Mouse (Mus musculus) heart, postnatal 10 days (tissue): ENCODE data around the gene Mgat5. TPM values are rescaled to one million over a fixed set of nuclear protein-coding genes. Genes with fewer than 3 reads are reported as not detected.

Experiments used
- DNase-seq, 2 experiments: peaks; one replicate each; pipeline ENCODE4 v3.0.0; 2021
- intact Hi-C: fragments of 180-260 bp; cut with DNase I; formaldehyde crosslinking; loops from one replicate; pipeline ENCODE4 v1.15.1; 2025
- total RNA-seq, 2 experiments: library from RNA; stranded (reverse); gene quantifications; 2 replicates each; pipeline ENCODE4 v1.2.3; 2021

Mgat5 gene
- total RNA-seq, 2 experiments from 2014 or later = 17.0 to 18.9 TPM

DNA sequence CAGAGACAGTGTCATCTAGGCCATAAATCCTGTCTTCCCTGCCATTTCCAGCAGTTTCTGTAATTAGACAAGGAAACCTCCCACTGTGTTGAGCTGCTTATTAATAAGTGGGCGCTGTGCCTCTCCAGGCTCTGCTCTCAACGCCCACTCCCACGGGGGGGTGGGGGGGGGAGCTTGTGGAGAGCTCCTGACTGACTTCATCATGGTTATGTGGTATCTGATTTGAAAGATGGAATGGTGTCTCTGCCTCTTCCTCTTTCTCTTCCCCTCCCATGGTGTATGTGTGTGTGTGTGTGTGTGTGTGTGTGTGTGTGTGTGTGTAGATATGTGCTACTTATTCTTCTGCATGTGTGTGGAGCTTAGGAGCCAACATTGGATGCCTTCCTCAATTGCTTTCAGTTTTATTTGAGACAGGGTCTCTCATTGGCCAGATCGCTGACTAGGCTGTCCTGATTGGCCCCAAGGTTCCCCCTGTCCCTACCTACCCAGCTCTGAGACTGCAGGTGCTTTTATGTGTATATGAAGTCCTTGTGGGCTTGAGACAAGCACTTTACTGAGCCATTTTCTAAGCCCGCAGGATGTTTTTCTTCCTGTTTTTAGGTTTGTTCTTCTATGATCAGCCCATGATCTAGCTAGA is 117.5 kb downstream of the Mgat5 start:
- intact Hi-C loops = no loop called here
- DNase-seq = no peak

DNA sequence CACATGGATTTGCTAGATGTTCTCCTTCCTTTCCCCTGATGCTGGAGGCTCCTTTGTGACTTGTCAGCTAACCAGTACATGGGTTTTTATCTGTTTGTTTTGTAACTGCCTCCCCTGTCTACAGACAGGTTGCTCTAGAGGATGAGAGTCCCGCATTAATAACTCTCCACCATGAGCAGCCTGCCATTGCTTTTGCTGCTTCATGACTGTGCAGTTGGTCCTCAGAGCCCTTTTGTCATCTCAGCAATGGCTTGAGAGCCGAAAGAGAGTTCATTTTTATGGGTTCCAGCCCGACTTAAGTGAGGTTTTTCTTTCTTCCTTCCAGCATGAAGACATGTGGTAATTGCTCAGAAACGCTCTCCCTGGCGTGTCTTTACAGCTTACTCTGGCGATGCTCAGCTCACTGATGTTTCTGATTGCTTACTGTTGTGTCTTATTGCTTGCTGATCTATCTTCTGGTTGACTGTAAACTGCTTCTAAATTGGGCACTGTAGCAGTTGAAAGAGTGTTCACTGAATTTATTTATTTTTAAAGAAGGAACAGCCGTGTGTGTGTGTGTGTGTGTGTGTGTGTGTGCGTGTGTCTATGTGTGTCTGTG is 120.9 kb downstream of the Mgat5 start:
- intact Hi-C loops = no loop called here
- DNase-seq = no peak

DNA sequence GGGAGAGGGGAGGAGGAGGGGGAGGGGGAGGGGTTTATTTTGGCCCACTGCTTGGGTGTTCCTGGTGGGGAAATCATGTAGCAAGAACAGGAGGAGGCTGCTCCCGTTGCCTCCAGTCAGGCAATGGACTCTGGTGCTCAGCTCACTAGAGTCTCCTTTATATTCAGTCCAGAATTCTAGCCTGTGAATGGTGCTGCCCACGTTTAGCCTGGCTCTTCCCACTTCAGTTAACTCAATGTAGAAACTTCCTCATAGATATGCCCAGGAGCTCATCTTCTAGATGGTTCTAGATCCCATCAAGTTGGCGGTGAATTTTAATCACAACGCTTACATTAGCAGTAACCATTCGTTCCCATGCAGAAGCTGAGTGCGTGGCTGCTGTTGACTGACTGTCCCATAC is 123.0 kb downstream of the Mgat5 start:
- intact Hi-C loops = no loop called here
- no peak for DNase-seq

DNA sequence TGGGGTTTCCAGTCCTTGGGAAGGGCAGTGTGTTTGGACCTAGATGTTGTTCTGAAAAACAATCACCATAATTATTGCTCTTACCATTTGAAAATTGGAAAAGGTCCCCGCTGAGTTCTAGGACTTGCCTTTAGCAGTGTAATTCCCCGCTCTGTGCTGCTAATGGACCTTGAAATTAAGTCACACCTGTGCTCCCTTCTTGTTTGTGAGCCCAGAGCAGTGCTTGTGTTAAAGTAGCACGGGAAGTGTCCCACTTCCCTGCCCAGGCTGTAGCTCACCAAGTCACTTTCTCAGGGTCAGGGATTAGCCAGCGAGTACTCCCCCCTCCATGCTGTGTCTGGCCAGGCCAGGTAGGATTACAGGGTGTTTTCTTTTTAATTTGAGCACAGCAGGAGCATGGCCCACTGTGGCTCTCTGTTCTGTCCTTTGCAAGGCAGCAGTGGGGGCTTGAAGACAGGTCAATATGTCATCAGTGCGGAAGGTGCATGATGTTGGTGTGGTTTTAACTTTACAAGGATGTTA is 123.6 kb downstream of the Mgat5 start:
- intact Hi-C loops = no loop called here
- no peak for DNase-seq

GRCm38 (mm10) chr1:127329810-127330209 is 125.0 kb downstream of the Mgat5 start:
- DNase-seq = peak; percentile 68 to 82
- intact Hi-C loops = no loop called here

DNA sequence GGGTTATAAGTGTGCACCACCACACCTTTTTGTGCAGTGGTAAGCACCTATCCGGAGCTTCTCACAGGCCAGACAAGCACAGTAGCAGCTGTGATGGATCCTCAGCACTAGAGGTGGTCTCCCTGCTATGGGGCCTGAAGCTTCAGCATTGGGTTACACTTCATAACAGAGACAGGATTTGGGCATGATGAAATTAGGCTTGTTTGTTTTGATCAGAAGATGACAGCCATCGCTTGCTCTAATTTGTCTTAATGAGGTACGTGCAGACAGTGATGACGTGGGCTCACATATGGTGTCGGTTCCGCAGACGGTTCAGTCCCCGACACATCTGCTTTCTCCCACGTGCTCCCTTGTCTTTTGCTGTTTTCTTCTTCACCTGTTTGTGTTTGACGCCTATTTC is 132.9 kb downstream of the Mgat5 start:
- intact Hi-C loops = no loop called here
- DNase-seq = no peak

DNA sequence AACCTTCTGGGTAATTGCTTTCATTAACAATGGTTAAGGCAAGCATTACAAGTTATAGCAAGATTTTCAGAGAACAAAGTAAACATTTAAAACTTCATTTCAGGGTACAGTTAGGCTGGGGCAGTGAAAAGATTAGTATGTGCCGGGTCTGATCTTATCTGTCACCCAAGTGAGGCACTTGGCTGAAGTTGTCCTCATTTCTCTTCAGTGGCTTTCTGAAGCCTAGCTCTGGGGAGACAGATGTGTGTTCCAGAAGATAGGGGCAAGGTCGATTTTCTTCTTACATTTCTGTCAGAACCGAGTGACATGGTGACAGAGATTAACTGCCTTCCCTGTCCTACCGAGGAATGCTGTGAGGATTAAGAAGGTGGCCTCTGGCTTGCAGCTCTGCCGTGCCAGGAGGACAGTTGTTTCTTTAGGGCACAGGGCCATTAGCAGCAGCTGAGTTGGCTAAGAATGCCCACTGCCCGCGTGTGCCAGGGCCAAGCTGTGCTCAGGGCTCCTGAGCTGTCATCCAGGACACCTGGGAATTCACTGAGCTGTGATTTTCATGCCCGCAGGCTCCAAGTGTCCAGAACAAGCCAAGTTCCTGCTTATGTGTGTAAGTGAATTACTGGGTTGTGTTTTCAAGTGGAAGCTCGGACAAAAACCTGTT is 134.1 kb downstream of the Mgat5 start:
- intact Hi-C loops = no loop called here
- DNase-seq = peak; percentile 53 to 65

DNA sequence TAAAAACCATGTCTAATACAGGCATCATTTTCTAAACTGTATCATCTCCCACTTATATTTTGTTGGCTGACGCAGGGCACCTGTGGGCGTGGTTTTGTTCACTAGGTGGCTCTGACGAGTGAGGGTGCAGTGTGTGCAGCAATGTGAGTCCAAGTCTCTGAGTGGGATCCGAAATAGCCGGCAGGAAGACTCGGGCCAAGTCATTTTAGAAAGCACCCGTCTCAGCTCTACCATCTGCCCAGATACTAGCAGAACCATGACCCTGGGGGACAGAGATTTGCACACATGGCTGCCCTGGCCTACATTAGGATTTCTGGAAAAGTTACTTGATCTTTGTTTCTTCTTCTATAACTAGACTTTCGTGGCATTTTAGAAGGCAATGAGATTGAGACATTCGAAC is 135.5 kb downstream of the Mgat5 start:
- intact Hi-C loops = loop anchor here (10.0 kb wide), 1 partner anchor 135 kb away; the partner anchor contains the start of gene Mgat5
- no peak for DNase-seq

GRCm38 (mm10) chr1:127344913-127345312 is 140.1 kb downstream of the Mgat5 start:
- intact Hi-C loops = loop anchor here (10.0 kb wide), 1 partner anchor 140 kb away; the partner anchor contains the start of gene Mgat5
- DNase-seq = no peak

DNA sequence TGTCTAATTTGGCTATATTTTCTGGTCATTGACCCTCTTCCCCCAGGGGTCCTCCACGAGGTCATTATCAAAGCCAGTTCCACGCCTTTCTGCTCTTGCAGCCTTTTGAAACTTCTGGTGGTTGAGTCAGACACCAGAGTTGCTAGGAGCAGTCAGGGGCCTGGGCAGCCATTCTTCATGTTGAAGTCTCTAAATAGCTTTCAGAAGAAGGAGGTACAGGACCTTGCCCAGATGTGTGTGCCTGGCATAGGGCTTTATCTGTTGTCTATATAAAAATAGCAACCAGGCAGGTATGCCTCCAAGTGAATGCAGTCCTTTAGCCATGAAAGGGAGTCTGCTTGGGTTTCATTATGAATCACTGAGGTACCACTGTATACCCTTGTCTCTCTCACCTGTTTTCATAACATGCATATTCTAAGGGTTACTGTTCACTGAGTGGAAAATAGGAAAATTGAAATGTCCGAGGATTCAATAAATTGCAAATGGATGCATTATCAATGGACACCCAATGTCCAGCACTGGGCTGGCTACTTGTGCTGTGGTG is 141.9 kb downstream of the Mgat5 start:
- intact Hi-C loops = loop anchor here (10.0 kb wide), 1 partner anchor 142 kb away; the partner anchor contains the start of gene Mgat5
- DNase-seq = peak; percentile 37 to 41

DNA sequence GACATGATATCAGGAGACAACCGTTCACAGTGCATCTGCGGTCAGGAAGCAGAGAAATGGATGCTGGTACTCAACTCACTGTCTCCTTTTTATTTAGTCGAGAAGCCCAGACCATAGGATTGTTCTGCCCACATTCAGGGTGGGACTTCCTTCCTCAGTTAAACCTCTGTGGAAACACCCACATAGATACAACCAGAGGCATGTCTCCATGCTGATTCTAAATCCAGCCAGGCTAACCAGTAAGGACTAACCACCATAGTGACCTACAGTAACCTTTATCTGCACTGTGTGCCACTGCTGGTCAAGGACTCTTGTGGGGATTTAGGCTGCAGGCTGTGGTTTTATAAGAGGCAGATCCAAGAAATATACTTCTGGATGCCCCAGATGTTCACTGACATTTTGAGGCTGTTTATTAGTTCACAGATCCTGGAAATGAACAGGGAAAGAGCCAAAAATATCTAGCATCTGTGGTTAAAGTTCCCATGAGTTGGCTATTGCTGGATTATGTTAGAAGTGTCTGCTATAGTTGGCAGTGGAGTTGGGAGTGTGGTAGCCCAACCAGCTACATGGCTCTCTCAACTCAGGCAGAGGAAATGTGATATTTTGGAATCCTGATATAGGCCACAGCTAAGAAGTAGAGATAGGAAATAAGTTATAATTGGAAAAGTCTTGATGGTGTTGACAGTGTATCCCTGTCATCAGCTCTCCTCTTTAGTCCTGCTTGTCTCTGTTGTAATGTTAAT is 143.2 kb downstream of the Mgat5 start:
- intact Hi-C loops = loop anchor here (10.0 kb wide), 1 partner anchor 143 kb away; the partner anchor contains the start of gene Mgat5
- peak; percentile 38 to 44 for DNase-seq

- peak; percentile 61 to 74 for DNase-seq
- intact Hi-C loops = loop anchor here (10.0 kb wide), 1 partner anchor 144 kb away; the partner anchor contains the start of gene Mgat5
Measured at GRCm38 (mm10) chr1:127348642-127349341, 144.0 kb downstream of the Mgat5 start.

DNA sequence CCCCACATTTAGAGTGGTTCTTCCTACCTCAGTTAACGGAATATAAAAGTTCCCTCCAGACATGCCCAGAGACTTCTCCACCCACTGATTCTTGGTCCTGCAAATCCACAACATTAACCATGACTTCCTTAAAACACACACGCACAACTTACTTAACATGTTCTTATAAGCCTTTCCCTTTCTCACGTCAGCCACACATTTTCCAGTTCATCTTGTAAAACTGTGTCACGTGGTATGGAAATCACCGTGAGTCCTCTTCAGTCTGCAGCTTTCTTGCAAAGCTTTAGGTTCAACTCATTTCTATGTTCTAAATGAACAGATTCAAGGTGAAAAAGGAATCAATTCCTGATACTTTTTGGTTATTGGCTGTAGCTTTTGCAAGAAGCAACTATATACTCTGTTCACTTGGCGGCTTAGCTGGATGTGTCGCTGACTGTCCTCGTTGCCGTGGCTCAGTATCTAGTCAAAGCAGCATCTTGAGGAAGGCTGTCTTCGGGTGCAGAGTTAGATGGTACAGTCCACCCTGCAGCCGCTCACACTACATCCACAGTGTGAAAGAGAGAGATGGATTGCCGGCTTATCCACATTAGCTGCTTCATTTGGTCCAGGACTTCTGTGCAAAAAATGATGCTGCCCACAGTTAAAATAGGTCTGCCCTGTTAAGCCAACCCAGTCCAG is 146.7 kb downstream of the Mgat5 start:
- intact Hi-C loops = no loop called here
- DNase-seq = no peak

- intact Hi-C loops = no loop called here
- peak; percentile 72 to 81 for DNase-seq
Measured at GRCm38 (mm10) chr1:127352131-127352793, 147.4 kb downstream of the Mgat5 start.

- DNase-seq = peak in 1 of 2 experiments; percentile 47
- intact Hi-C loops = no loop called here
Measured at GRCm38 (mm10) chr1:127353408-127353807, 148.6 kb downstream of the Mgat5 start.

DNA sequence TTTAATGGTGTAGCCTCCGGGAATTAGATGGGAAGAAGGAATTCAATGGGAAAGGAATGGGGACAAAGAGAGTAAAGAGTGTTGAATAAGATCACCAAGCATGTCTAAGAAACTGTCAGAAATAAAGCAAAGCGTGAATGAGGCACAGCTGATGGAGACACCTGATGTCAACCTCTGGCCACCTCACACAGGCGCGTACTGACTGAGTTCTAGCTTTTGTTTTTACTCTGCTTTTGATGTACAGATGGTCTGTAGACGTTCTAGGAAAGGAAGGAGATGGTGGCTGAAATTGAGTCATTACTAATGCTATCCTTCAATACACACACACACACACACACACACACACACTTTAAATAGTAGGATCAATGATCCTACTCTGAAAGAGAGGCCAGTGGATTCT is 149.3 kb downstream of the Mgat5 start:
- DNase-seq = no peak
- intact Hi-C loops = no loop called here

DNA sequence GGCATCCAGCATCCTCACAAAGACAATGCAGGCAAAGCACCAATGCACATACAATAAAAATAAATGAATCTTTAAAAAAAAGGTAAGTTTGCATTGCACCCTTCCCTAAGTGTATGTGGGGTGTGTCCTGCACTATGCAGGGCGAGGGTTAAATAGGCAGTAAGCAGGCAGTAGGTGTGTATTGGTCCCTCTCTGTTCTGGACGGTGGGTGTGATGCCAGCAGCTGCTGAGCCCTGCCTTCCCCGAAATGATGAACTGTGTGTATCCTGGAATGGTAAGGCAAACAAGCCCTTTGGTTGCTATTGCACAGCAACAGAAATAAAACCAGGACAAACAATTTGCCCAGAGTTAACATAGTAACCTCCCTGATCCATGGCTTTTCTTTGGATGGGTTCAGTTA is 150.2 kb downstream of the Mgat5 start:
- intact Hi-C loops = no loop called here
- DNase-seq = no peak

DNA sequence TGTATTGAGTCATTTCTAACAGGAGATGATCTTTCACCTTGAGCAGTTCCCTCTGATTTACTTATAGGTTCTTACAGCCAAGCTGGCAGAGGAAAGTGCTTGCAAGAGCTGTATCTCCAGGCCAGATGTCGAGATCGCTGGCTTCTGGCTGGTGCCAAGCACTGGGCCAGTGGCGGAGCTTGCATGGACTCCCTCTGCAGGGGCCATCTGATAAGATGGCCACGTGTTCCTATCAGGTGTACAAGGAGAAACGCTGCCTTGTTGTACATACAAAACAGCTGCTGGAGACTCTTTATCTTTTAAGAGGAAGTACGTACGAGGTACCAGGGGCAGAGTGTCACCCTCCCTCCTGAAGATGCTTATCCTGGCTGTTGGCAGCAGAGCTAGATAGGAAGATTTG is 158.8 kb downstream of the Mgat5 start:
- no peak for DNase-seq
- intact Hi-C loops = no loop called here

DNA sequence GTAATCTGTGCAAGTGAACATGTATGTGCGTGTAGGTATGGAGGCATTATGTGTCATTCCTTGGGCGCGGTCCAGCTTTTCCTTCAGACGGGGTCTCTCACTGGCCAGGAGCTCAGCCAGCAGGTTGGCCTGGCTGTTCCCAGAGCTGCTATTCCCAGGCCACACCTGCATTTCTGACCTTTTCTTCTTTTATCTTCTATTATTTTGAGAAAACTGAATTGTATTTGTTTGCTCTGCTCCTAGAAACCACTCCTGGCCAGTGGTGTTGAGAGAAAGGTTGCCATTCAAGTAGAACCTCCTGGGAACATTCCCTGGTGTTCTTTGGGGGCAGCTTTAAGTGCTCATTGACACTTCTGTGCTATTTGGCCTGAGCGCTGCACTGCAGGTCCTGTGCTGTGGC is 160.9 kb downstream of the Mgat5 start:
- intact Hi-C loops = no loop called here
- DNase-seq = no peak
